Mouse (Mus musculus) CD4-positive helper T cell, adult 2 months (primary cell): Measurements from ENCODE around the gene Cpne6.

Experiments used
- DNase-seq: peaks from one replicate; pipeline ENCODE4 v3.0.0-alpha.2; 2012; ENCODE audit warnings: low read depth, missing footprints, low spot score

Cpne6 gene

GRCm38 (mm10) chr14:55554635-55555034 lies 44.4 kb downstream of the Cpne6 start:
- no peak for DNase-seq

DNA sequence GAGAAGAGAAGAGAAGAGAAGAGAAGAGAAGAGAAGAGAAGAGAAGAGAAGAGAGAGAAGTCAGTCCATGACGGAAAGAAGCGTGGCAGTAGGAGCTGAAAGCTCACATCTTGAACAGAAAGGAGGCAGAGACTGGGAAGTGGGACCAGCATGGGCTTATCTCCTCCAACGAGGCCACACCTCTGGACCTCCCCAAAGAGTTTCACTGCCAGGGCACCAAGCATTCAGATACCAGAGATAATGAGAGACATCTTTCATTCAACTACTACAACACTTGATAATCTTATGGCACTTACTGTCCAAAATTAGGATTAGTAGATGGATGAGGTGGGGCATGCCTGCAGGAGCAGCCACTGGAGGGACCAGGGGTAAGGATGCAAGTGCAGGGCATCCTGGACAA lies 45.5 kb downstream of the Cpne6 start:
- DNase-seq = no peak

- DNase-seq = peak; percentile 77
These were observed 46.8 kb downstream of the Cpne6 start for GRCm38 (mm10) chr14:55557003-55557402.

DNA sequence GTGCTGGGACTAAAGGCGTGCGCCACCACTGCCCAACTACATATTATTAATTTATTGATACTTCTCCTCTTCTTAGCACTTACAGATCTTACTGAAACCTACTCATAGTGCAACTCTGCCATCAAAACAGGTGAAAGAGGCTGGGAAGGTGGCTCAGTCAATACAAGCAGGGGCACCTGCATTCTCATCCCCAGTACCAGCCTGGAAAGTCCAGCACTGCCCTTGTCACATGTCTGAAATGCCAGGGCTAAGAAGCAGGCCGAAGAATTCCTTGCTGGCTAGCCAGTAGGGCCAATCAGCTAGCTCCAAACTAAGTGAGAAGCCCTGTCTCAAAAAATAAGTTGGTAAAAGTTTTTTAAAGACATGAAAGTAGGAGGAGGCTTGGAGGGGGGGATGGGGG lies 47.3 kb downstream of the Cpne6 start:
- DNase-seq = no peak

GRCm38 (mm10) chr14:55558740-55559448 lies 48.6 kb downstream of the Cpne6 start:
- DNase-seq = no peak

DNA sequence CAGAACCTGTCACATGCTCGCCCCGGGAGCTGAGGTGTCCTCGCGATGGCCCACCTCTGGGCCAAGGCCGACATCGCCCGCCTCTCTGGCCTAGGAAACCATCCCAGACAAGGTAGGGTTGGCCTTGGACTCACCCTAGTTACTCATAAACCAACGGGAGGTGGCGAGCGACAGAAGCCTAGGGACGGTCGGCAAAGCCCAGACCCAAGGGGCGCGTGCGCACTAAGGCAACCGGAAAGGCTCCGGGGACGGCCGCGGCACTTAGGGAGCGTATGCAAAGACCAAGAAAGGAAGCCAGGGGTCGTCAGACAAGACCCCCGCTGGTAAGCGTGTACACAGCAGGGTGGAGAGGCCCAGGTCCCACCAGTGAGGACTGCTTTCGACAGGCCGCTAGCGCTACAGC lies 49.6 kb downstream of the Cpne6 start, which contains the start of gene Dcaf11:
Gene Dcaf11, plus strand, starts transcription at position 208 of the 403 bp plus-strand sequence.
- DNase-seq = peak; percentile 90

- DNase-seq = peak; percentile 99
These were observed 50.2 kb downstream of the Cpne6 start, which contains the start of gene A730061H03Rik for GRCm38 (mm10) chr14:55560202-55561073. Gene A730061H03Rik (minus strand): TSS chr14:55560406.

DNA sequence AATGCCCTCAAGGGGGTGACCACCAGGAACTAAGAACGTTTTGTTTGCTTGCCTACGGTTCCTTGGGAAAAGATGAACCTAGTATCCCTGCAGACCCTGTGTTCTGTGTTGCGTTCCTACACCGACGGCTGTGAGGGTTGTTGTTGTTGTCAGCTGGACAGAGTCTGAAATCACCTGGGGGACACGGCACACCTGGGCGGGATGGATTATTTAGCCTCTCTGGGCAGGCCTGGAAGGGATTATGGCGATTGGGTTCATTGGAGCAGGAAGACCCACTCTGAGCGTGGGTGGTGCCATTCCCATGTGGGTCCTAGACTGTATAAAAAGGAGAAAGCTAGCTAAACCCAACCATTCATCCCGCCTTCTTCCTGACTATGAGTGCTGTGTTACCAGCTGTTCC lies 51.6 kb downstream of the Cpne6 start:
- DNase-seq = no peak

DNA sequence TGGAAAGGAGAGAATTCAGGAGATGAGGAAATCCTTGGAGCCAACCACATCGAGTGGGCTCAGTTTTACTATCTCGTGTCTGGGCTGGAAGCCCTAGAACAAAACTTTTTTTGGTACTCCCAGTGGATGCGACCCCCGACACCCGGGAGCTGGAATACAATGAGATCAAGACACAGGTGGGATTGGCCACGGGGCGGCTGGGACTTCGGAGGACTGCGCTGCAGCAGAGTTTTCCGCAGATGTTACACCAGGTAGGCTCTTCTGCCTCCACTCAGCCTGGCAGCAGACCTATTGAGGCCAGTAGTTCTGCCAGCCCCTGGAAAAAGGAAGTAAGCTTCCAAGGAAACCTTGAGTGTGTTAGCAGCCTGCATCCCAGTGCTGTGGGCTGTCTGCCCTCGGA lies 53.0 kb downstream of the Cpne6 start:
- DNase-seq = no peak

GRCm38 (mm10) chr14:55565748-55566147 lies 55.5 kb downstream of the Cpne6 start:
- DNase-seq = no peak
